ENCODE assay signal across 22 mouse cellular contexts in genomic region chr4:145178918-145179549, GRCm38 (mm10).
"Had no signal": no experiment of that assay in that cellular context is flagged by ENCODE, and none has a peak within 500 bp of the region (broad histone marks: within the 10 kb centered on the region; RNA-seq: fewer than 3 reads in every experiment).

No protein-coding gene starts in this region.

- DNase-seq: forebrain, postnatal 0 days; gastrocnemius, postnatal 25 days; heart, adult 18-20 months; heart, postnatal 10 days; heart, postnatal 4 days; kidney, adult 18-20 months; kidney, adult 8-10 months; kidney, postnatal 14 days; kidney, postnatal 36 days; layer of hippocampus, adult 9-11 months; layer of hippocampus, postnatal 36 days; left cerebral cortex, postnatal 4 days had no signal

- H3K9ac ChIP-seq: forebrain, postnatal 0 days; heart, embryonic 12.5 days; hindbrain, embryonic 12.5 days; hindbrain, embryonic 14.5 days; limb, embryonic 13.5 days; limb, embryonic 15.5 days; liver, embryonic 12.5 days had no signal

- ATAC-seq: forebrain, postnatal 0 days; hindbrain, embryonic 16.5 days; inflammation-experienced regulatory T-cells, adult 6 months; liver, embryonic 12.5 days had no signal

- H3K9me3 ChIP-seq: heart, embryonic 10.5 days; heart, embryonic 12.5 days; hindbrain, embryonic 10.5 days; hindbrain, embryonic 12.5 days; limb, embryonic 13.5 days; limb, embryonic 15.5 days; liver, embryonic 12.5 days had no signal

- H3K4me3 ChIP-seq: heart, embryonic 10.5 days; heart, embryonic 12.5 days; hindbrain, embryonic 10.5 days; hindbrain, embryonic 12.5 days; limb, embryonic 13.5 days; limb, embryonic 15.5 days; liver, embryonic 12.5 days had no signal

- H3K4me2 ChIP-seq: heart, embryonic 12.5 days; hindbrain, embryonic 12.5 days; hindbrain, embryonic 14.5 days; limb, embryonic 13.5 days; limb, embryonic 15.5 days; liver, embryonic 12.5 days had no signal

- H3K4me1 ChIP-seq: heart, embryonic 10.5 days; heart, embryonic 12.5 days; hindbrain, embryonic 10.5 days; hindbrain, embryonic 12.5 days; limb, embryonic 13.5 days; limb, embryonic 15.5 days; liver, embryonic 12.5 days had no signal

- H3K27me3 ChIP-seq: heart, embryonic 12.5 days; hindbrain, embryonic 12.5 days; limb, embryonic 13.5 days; limb, embryonic 15.5 days; liver, embryonic 12.5 days had no signal

- H3K27ac ChIP-seq: heart, embryonic 10.5 days; hindbrain, embryonic 10.5 days; hindbrain, embryonic 12.5 days; hindbrain, embryonic 14.5 days; limb, embryonic 13.5 days; limb, embryonic 15.5 days; liver, embryonic 12.5 days had no signal
